Mouse (Mus musculus) layer of hippocampus, adult 11-12 months (tissue): Measurements from ENCODE around the gene Kcnq1.

ENCODE experiments used
- DNase-seq: peaks from one replicate; pipeline ENCODE4 v3.0.0; 2022; ENCODE audit warnings: low spot score

Gene Kcnq1

DNA sequence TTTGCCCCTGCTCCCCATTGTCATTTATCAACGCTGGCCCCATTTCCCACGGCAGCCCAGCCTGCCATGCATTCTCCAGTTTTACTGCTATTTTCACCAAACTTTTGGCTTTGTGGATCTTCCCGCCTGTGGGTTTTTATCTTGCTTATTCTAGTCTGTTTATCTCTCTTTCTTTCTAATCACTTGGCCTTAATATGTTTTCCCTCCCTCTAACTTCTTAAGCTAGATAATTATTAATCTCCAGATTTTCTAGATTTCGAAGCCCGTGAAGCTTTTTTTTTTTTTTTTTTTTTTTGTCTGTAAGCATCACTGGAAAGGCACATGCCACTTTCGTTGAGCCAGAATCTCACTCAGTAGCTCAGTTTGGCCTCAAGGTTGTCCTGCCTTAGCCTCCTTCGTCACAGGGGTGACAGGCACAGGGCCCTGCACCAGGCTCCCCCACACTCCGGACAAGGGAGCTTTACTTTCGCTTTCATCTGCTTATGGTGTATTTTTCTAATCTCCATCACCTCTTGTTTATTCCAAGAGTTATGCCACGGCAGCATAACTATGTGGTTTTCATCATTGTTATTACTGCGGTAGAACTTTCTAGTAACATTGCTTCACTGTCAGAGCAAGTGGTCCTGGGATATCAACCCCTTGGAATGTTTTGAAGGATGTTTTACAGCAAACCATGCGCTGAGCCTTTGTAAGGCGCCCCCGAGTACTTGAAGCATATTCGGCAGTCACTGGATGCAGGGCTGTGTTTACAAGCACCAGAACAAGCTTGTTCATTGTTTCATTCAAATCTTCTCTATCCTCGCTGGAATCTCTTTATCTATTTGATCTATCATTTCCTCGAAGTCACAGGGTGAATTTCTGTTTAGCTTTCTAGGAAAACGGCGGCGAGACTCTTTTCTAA, 261.5 kb downstream of the Kcnq1 start:
- no peak for DNase-seq

DNA sequence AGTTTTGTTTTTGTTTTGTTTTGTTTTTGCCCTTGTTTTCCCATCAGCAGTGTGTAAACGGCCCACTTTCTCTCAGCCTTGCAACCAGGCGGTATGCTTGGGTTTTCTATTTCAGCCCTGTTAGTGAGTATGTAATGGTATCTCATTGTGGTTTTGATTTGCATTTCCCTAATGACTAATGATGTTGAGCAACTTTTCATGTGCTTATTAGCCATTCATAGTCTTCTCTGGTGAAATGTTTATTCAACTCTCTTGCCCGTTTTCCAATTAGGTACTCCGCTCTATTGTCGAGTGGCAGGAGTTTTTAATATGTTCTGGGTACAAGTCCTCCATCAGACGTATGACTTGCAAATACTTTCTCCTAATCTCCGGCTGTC, 262.1 kb downstream of the Kcnq1 start:
- DNase-seq: no peak

DNA sequence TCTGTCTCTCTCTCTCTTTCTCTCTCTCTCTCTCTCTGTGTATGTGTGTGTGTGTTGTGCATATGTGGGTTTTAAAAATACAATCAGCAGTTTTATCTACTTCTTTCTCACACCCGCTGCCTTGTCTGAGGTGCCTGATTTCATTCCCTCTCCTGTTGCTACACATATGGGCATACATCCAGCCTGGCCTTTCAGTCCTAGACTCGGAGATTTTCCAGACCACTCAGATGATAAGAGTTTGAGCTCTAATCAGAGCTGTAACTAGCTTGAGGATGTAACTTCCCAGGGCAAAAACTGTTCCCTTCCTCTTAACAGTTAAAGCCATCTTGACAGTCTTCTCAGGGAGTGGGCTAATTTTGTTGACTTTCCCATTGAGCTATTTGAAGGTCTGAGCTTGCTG, 265.2 kb downstream of the Kcnq1 start:
- DNase-seq: no peak

DNA sequence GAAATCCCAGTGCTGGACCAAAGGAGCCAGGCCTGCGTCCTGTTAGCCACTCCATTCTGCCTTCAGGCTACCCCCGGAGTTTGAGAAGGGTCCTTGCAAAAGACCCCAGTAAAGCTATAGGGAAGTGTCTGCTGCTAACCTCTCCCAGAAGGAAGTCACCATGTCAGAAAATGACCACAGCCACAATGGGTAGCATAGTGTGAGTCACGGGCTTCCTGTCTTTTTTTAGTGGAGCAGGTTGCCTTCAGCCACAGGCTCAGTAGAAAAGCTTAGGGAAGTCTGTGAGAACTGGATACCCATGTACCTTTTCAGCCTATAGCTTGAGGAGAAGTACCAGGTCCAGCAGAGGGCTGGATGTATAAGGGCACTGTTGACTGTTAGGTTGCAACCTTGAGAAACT, 267.1 kb downstream of the Kcnq1 start:
- no peak for DNase-seq

DNA sequence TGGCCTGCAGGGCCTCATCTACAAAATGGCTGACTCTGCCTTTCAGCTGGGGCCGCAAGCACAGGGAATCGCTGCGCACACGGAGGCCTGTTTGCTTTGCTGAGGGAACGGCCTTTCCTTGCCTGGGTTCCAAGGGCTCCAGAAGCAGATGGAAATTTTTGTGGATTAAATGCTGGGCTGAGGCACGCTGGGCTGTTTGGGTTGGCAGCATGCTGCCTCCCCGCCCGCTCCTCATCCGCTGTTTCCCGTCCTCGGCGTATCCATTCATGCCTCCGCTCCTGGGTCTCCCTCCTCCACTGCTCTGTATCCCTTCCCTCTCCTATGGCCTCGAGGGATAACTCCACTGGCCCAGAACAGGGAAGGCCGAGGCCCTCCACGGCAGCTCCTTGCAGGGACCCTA, 269.8 kb downstream of the Kcnq1 start:
- no peak for DNase-seq

DNA sequence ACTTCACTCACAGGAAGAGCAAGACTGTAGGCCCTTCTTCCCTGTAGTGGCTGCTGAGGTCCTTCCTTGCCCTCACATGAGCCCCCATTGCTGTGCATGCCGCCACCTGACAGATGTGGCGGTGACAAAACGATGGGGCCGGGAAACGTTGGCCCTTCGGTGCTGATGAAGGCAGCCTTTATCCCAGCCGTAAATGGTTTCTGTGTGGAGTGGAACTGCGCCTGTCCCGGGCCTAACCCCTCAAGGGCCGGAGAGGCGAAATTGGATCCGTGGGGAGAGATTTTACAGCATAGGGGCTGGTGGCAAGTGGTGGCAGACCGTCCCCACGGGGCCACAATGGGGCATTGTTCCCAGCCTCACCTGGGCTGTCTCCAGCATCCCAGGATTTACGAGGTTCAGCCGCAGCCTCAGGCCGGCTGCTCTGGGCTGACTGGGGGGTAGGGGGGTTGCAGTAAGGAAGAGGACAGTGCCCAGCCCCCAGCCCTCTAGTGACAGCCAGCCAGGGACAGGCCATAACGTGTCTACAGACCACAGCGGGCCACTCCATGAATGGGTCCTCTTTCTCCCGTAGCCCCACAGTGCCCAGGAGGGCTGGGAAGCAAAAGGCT, 274.4 kb downstream of the Kcnq1 start:
- DNase-seq: no peak

DNA sequence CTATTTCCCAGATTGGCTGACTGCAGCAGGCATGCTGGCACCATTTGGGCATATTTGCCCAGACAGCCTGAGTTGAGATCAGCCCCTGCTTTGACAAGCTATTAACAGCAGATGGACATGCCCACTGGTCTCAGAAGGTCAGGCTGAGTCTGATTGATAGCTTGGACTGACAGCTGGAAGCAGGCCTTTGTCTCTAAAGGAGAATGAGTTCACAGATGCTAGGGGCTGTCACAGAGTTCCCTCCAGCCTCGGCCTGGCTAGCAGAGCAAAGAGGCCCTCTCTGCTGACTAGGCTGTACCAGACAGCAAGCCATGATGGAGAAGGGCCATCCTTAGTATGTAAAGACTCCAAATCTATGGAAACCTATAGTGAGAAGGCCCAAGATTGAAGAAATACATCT, 280.5 kb downstream of the Kcnq1 start:
- no peak for DNase-seq

DNA sequence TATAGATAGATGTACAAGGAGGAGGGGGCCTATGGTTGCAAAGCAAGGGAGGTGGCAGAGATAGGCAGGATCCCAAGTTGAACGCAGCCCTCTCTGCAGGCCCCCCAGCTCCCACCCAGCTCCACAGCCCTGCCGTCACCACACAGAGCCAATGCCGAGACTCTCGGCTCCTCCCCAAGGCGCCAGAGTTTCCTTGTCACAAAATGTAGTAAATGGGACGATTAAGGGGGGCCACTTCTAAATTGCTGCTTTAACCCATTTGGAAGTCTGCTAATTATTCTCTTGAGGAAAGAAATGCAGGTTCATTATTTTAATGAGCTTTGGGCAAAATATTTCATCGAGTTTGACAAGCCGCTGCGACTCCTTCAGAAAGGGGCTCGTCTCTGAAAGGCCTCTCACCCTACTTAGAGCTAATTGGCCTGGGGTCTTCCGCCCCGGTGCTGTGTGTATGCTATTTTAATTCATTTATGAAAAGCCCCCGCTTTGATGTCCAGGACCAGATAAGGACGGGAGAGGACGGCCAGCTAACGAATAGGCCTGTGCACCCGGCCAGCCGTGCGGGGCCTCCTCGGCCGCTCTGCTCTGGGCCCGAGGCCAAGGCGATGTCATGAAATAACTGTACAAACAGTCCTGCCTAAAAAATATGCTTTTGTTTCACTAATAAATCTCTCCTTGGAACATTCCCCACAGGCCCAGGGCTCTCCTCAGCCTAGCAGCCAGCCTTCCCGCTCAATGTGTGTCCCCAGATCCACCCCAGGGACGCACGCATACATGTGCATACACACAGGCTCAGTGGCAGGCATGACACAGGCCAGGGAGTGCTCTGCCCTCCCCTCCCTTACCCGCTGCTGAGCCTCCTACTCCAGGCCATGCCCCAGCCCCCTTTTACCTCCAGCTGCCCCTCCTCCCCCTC, 282.9 kb downstream of the Kcnq1 start:
- no peak for DNase-seq

DNA sequence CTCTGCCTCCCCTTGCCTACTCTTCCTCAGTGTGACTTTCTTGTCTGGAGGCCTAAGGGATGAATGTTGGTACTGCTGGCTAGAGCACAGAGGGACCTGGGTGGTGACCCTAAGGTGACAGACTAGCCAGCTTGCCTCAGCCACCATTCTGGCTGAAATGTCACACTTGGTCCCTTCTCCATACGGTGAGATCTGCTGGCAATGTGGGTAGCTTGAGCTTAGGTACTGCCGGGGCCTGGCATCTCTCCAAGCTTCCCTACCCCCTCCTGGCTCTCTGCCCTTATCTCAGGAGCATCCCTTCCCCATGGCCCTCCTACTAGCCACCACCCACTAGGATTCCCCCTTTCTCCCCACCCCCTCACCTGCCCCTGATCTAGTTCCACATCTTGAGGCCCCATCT, 283.7 kb downstream of the Kcnq1 start:
- DNase-seq: no peak

DNA sequence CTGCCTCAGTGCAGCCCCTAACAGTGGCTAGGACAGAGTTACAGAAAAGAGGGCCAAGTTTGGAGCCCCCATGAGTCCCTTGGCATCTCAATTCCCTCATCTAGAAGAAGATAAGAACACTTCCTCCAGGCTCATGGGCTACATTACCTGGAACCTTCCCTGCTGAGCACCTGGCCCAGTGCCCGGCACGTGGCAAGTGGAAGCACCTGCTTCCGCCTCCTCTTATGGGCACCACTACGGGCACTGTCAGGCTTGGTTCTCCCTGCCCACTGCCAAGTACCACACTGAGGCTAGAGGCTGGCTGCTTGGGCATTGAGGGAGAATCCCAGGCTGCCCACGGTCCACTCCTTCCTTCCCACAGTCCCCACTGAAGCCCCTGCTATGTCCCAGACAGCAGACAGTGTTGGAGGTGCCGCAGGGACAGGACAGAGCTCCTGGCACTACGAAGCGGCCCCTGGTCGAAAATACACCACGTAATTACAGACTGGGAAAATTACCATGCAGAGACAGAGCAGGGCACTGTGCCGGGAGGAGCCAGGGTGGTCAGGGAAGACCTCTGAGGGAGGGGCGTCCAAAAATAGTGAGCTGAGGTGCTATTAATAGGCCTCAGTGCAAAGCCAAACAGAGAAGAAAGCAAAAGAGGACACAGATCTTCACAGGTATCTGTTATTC, 284.3 kb downstream of the Kcnq1 start:
- DNase-seq: no peak

DNA sequence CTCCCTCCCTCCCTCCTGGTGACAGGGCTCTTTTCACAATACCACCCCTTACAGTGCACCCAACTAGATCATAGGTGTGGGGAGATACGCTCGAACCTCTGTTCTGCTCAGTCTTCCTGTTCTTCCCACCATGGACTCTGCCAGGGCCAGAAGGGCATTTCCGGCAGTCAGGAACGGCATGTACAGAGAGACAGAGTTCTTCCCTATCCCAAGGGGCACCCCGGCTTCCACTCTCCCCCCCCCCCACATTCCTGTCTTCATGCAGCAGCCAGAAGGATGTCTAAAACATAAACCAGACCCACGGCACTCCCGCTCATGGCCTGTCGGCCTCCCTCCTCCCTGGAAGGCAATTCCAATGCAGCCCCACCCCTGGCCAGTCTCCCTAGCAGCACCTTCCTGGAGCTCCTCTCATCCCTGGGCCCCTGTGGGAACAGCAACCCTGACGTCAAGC, 289.0 kb downstream of the Kcnq1 start:
- DNase-seq: no peak

DNA sequence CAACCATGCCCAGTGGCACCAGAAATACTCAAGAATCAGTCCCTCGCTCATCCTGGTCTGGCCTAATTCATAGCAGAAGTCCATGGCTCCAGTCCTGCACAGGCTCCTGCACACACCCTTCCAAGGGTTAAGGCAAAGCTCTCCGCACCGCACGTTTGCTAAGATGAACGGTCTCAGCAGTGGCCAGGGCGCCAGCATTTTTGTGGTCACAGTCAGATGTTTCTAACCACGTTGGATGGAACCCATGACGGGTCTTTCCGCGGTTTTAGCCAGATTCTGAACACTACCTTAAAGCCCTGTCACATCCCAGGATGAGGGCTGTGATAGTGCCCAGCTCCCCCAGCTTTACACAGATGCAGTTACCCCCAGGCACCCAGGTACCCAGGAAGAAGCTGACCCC, 293.6 kb downstream of the Kcnq1 start:
- no peak for DNase-seq

DNA sequence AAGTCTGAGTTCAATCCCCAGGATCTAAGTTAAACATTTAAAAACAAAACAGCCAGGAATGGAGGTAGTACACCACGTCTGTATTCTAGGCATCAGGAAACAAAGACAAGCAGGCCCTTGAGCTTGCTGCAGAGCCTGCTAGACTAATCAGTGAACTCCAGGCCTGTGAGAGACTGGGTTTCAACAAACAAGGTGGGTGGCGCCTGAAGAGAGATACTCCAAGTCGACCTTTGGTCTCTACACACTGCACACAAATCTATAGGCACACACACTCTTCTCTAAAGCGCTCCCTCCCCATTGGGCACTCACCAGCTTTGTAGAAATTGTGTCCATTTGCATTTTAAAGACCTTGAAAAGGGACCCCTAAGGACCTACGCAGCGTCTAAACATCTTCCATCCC, 294.4 kb downstream of the Kcnq1 start:
- no peak for DNase-seq

DNA sequence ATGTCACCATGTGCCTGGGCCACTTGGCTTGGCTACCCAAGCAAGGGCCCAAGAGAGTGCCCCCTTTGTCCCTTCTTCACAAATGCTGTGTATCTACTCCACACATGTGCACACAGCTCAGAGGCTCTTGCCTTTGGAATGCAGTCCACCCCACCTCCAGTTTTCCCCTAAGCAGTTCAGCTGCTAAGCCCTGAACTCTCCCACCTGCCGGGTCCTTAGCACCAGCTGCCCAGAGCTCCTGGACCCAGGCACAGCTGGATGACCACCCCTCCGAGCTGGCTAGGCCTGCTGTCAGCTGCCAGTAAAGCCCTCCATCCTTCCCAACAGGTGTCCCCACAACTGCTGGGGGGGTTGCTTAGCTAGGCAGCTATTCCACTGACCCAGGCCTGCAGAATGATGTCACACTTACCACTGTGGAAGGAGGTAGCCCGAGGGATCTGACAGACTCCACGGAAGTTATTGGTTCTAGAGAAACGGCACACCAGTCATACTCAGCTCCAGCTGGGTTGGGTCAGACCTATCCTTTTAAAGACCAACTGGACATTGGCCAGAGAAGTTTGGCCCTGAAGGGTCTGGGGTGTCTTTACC, 295.4 kb downstream of the Kcnq1 start:
- DNase-seq: no peak

DNA sequence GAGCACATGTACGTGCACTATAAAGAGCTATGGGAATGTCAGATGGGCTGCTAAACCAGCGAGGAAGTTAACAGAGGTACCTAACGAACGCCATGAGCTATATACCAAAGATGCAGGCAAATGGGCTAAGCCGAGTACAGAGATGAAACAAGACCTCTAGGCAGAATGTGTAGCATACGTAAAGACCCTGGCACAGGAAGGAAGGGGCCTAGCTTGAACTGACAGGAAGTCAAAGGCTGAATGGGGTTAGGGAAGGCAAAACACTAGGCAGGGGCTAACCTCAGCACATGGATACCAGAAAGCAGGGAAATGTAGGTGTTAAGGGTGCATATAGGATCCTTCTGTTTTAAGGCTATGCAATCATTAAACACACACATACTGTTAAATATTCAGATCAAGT, 298.1 kb downstream of the Kcnq1 start:
- DNase-seq: no peak

DNA sequence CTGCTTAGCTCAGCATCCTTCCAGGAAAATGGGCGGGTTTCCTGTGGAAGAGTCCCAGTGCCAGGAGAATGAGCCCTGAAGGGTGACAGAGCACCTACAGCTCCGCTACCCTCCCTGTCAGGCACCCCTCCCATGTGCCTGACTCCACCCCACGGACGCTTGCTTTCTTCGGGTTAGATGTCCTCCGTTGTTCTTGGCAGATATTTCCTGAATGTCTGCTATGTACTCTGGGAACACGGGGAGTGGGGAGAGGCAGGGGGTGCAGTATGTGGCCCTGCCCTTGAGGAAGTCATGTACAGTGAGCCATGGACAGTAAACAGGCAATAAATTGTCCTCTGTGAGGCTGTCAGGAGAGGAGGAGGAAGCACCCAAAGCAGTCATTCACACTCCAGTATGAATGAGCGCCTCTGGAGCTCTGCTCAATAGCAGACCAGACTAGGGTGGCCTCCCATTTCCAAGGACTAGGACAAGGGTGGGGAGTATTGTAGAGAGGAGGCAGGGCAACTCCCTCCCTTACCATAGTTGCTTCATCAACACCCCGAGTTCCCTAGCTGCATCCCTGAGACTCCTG, 301.9 kb downstream of the Kcnq1 start:
- DNase-seq: no peak

DNA sequence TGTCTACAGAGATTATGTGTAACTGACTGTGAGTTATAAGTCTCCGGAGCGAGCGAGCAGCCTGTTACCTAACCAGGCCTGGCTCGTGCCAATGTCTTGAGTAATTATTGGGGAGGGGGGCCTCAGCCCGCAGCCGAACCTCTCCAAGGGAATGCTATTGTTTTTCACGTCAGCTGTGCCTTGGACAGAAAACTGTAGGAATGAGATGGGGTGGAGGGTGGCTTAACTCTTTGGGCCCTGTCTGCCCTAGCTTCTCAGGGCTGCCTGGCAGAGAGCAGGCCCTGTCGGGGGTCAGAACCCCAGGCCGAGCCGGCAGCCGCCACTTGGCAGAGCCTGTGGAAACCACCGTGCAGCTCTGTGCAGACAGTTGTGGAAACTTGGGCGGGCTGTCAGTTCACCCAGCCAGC, 302.5 kb downstream of the Kcnq1 start:
- no peak for DNase-seq

DNA sequence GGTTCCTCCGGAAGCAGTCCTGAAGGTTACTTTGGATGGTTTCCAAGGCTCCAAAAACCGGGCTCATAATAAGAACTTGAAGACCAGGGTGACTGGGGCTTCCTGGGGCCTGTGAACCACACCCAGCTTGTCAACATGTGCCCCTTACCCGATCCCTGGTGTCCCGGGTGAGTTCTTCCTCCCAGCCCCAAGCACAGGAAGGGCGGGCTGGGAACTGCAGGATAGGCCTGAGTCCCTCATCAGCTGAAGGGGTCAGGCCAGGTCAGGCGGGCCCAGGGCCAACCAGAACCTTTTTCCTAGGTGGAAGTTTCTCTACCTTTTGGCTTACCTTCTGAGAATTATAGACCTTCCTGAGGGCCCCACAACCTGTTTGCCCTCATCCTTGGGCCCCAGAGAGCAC, 306.4 kb downstream of the Kcnq1 start:
- no peak for DNase-seq

DNA sequence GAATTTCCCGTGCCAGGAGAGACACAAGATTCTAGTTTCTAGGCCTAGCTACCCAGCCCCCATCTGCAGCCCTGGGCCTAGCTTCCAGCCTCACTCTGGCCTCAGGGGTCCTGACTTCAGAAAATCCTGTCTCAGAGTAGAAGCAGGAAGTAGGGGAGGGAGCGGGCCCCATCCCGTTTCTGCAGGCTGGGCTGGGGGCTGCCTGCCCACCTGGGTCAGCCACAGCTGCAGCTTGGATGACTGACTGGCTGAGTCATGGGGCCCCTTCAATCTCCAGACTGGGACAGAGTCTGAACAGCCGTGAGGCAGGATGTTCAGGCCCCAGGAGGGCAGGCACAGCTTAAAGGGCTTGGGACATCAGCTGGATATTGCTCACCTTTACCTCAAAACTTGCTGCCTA, 308.9 kb downstream of the Kcnq1 start:
- no peak for DNase-seq

DNA sequence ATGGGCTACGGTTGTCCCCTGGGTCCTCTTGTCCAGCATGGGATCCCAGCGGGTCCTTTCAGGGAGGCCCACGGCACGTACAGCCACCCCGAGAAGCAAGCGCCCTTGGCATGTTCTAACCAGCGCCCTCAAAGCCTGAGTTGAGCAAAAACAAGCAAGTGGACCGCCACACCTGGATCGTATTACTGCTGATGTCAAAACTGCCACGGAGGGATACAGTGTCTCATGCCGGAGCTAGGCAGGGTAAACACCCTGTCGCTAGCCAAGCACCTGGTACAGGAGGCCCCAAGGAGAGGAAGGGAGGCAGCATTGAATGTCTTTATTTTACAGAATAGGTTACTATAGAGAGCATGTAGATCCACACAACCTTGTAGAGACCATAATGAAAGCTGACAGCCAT, 310.2 kb downstream of the Kcnq1 start:
- DNase-seq: no peak

DNA sequence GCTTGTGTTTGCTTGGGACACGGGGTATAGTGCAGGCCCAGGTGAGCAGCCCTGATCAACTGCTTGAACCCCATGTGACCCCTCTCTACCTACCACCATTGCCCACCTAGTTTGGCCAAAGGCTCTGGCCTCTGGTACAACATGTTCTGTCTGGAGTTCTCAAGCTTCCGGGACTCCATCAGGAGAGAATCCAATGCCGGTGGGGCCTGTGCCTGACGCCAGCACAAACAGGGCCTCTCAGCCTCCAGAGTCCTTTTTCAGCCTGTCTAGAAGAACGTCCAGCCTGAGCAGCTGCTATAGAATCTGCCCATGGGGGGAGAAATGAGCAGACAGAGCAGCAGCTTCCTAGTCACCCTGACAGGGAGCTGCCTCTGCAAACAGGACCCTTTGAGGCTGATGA, 311.7 kb downstream of the Kcnq1 start:
- no peak for DNase-seq
